Mouse (Mus musculus) kidney, adult 9 months (tissue): Measurements from ENCODE around the gene Gm49318.
"Not testable (repeated sequence)": the region's sequence is repeated elsewhere in the genome, so short reads cannot be mapped to it uniquely, and the experiment has no call there.

Experiments used
- DNase-seq: peaks from one replicate; pipeline ENCODE4 v3.0.0; 2022

The Gm49318 gene

GRCm38 (mm10) chr9:22070791-22071573 lies at the start of gene Gm49318, which contains the start of gene Zfp653:
Gene Gm49318, minus strand, starts transcription at chr9:22071259.
Gene Zfp653, minus strand, starts transcription at chr9:22071376.
- peak; percentile 98 for DNase-seq

GRCm38 (mm10) chr9:22119543-22119942 lies 48.5 kb upstream of the Gm49318 start:
- DNase-seq = no peak

- peak; percentile 72 for DNase-seq
Measured at GRCm38 (mm10) chr9:22117754-22118456, 46.8 kb upstream of the Gm49318 start.

GRCm38 (mm10) chr9:22116740-22117426 lies 45.8 kb upstream of the Gm49318 start, which contains the start of gene Elof1:
Gene Elof1, minus strand, starts transcription at chr9:22117172.
- peak; percentile 98 for DNase-seq

GRCm38 (mm10) chr9:22116086-22116485 lies 45.0 kb upstream of the Gm49318 start:
- DNase-seq = no peak

GRCm38 (mm10) chr9:22115635-22116034 lies 44.6 kb upstream of the Gm49318 start:
- DNase-seq = no peak

- DNase-seq = no peak
Measured at GRCm38 (mm10) chr9:22108194-22108593, 37.1 kb upstream of the Gm49318 start.

GRCm38 (mm10) chr9:22099922-22100321 lies 28.9 kb upstream of the Gm49318 start:
- no peak for DNase-seq

GRCm38 (mm10) chr9:22098993-22099696 lies 28.1 kb upstream of the Gm49318 start, which contains the start of gene Cnn1:
Gene Cnn1, plus strand, starts transcription at chr9:22099216.
- no peak for DNase-seq

- peak; percentile 83 for DNase-seq
Measured at GRCm38 (mm10) chr9:22095854-22096307, 24.8 kb upstream of the Gm49318 start.

GRCm38 (mm10) chr9:22092746-22093145 lies 21.7 kb upstream of the Gm49318 start:
- DNase-seq = no peak

- DNase-seq = no peak
Measured at GRCm38 (mm10) chr9:22089986-22090385, 18.9 kb upstream of the Gm49318 start.

GRCm38 (mm10) chr9:22089281-22089680 lies 18.2 kb upstream of the Gm49318 start:
- no peak for DNase-seq

- DNase-seq = no peak
Measured at GRCm38 (mm10) chr9:22087034-22087618, 16.1 kb upstream of the Gm49318 start.

- no peak for DNase-seq
Measured at GRCm38 (mm10) chr9:22086012-22086411, 15.0 kb upstream of the Gm49318 start.

- DNase-seq = peak; percentile 98
Measured at GRCm38 (mm10) chr9:22085022-22085834, 14.2 kb upstream of the Gm49318 start, which contains the start of gene Ecsit. Gene Ecsit, minus strand, starts transcription at chr9:22085438.

- DNase-seq = no peak
Measured at GRCm38 (mm10) chr9:22084667-22085021, 13.6 kb upstream of the Gm49318 start.

GRCm38 (mm10) chr9:22076223-22076622 lies 5.2 kb upstream of the Gm49318 start:
- DNase-seq = no peak

GRCm38 (mm10) chr9:22075778-22076177 lies 4.7 kb upstream of the Gm49318 start:
- DNase-seq = not testable (repeated sequence)

GRCm38 (mm10) chr9:22072276-22072675 lies 1.2 kb upstream of the Gm49318 start:
- DNase-seq = no peak

- DNase-seq = no peak
Measured at GRCm38 (mm10) chr9:22069881-22070553, 1.0 kb downstream of the Gm49318 start.
